Mouse (Mus musculus): ENCODE measurements at regions not wholly inside any gene's neighbourhood (a gene's known extent, or its start where the extent isn't known, plus 50 kb on each side); places are given as distances from the start of the nearest gene placed in this dataset.

- no peak overlapping the region for H3K4me2 ChIP-seq (ENCODE audit: low read depth)
- H3K9ac ChIP-seq (replicated peaks), result no peak overlapping the region
- H3K4me3 ChIP-seq (ENCODE audit: insufficient read depth in 1 of 2, low read depth in 2 of 2, low read length in 2 of 2), result no peak overlapping the region
- H3K27ac ChIP-seq, result no peak overlapping the region
- H3K36me3 ChIP-seq (replicated peaks; ENCODE audit: control insufficient read depth, insufficient read depth, low read depth), result no peaks in the 10 kb centered on the region
- H3K27me3 ChIP-seq (ENCODE audit: control insufficient read depth, insufficient read depth, low read length), result no peaks in the 10 kb centered on the region
- no peak for DNase-seq (ENCODE audit: low read depth in 3 of 3, low spot score in 3 of 3)
- no peaks in the 10 kb centered on the region for H3K4me1 ChIP-seq (replicated peaks; ENCODE audit: control insufficient read depth in 2 of 2, insufficient read depth in 2 of 2, low read length in 1 of 2)
- ATAC-seq (ENCODE audit: insufficient read depth), result no peak
- no peaks in the 10 kb centered on the region for H3K9me3 ChIP-seq (ENCODE audit: control insufficient read depth, low read length)
- TF ChIP-seq CTCF (IDR thresholded peaks at IDR 0.05; ENCODE audit: low read depth) (no peak), EP300 (IDR thresholded peaks at IDR 0.05; ENCODE audit: low read depth) (no peak)
These were observed 415.9 kb upstream of the Rarb start for GRCm38 (mm10) chr14:17234898-17235297.

GRCm38 (mm10) chr14:17211502-17211901 is 392.5 kb upstream of the Rarb start:
- no peak overlapping the region for H3K9ac ChIP-seq (replicated peaks)

GRCm38 (mm10) chr14:17205691-17206090 is 386.7 kb upstream of the Rarb start:
- no peaks in the 10 kb centered on the region for H3K9me3 ChIP-seq (ENCODE audit: control insufficient read depth, low read length)
- no peak overlapping the region for H3K4me3 ChIP-seq (ENCODE audit: insufficient read depth in 1 of 2, low read depth in 2 of 2, low read length in 2 of 2)
- ATAC-seq (ENCODE audit: insufficient read depth), result no peak
- H3K36me3 ChIP-seq (replicated peaks; ENCODE audit: control insufficient read depth, insufficient read depth, low read depth), result no peaks in the 10 kb centered on the region
- 29% methylated on average over 1 of the region's 1 CpGs for WGBS (ENCODE audit: insufficient replicate concordance)
- no peak for DNase-seq (ENCODE audit: low read depth in 3 of 3, low spot score in 3 of 3)
- TF ChIP-seq CTCF (IDR thresholded peaks at IDR 0.05; ENCODE audit: low read depth) (no peak), EP300 (IDR thresholded peaks at IDR 0.05; ENCODE audit: low read depth) (no peak)
- H3K4me1 ChIP-seq (replicated peaks; ENCODE audit: control insufficient read depth in 2 of 2, insufficient read depth in 2 of 2, low read length in 1 of 2), result no peaks in the 10 kb centered on the region
- H3K27me3 ChIP-seq (ENCODE audit: control insufficient read depth, insufficient read depth, low read length), result no peaks in the 10 kb centered on the region
- H3K9ac ChIP-seq (replicated peaks), result no peak overlapping the region
- no peak overlapping the region for H3K4me2 ChIP-seq (ENCODE audit: low read depth)
- no peak overlapping the region for H3K27ac ChIP-seq

More at GRCm38 (mm10) chr14:17211502-17211901, 392.5 kb upstream of the Rarb start:
- Histone ChIP-seq H3K36me3 (replicated peaks; ENCODE audit: control insufficient read depth, insufficient read depth, low read depth) (no peaks in the 10 kb centered on the region), H3K27me3 (ENCODE audit: control insufficient read depth, insufficient read depth, low read length) (no peaks in the 10 kb centered on the region), H3K4me3 (ENCODE audit: insufficient read depth in 1 of 2, low read depth in 2 of 2, low read length in 2 of 2) (no peak overlapping the region), H3K9me3 (ENCODE audit: control insufficient read depth, low read length) (no peaks in the 10 kb centered on the region), H3K4me2 (ENCODE audit: low read depth) (no peak overlapping the region), H3K27ac (no peak overlapping the region), H3K4me1 (replicated peaks; ENCODE audit: control insufficient read depth in 2 of 2, insufficient read depth in 2 of 2, low read length in 1 of 2) (no peaks in the 10 kb centered on the region)
- no peak for TF ChIP-seq EP300 (IDR thresholded peaks at IDR 0.05; ENCODE audit: low read depth)
- no peak for DNase-seq (ENCODE audit: low read depth in 3 of 3, low spot score in 3 of 3)
- ATAC-seq (ENCODE audit: insufficient read depth), result no peak
- 55% methylated on average over 2 of the region's 2 CpGs for WGBS (ENCODE audit: insufficient replicate concordance)

- DNase-seq (ENCODE audit: low read depth in 3 of 3, low spot score in 3 of 3) (no peak), ATAC-seq (ENCODE audit: insufficient read depth) (no peak)
- Histone ChIP-seq H3K27me3 (ENCODE audit: control insufficient read depth, insufficient read depth, low read length) (no peaks in the 10 kb centered on the region), H3K27ac (no peak overlapping the region), H3K4me3 (ENCODE audit: insufficient read depth in 1 of 2, low read depth in 2 of 2, low read length in 2 of 2) (no peak overlapping the region), H3K4me1 (replicated peaks; ENCODE audit: control insufficient read depth in 2 of 2, insufficient read depth in 2 of 2, low read length in 1 of 2) (no peaks in the 10 kb centered on the region), H3K9ac (replicated peaks) (no peak overlapping the region), H3K9me3 (ENCODE audit: control insufficient read depth, low read length) (no peaks in the 10 kb centered on the region), H3K4me2 (ENCODE audit: low read depth) (no peak overlapping the region), H3K36me3 (replicated peaks; ENCODE audit: control insufficient read depth, insufficient read depth, low read depth) (no peaks in the 10 kb centered on the region)
- 25% methylated on average over 1 of the region's 1 CpGs for WGBS (ENCODE audit: insufficient replicate concordance)
- no peak for TF ChIP-seq EP300 (IDR thresholded peaks at IDR 0.05; ENCODE audit: low read depth)
- no peak for TF ChIP-seq CTCF (IDR thresholded peaks at IDR 0.05; ENCODE audit: low read depth)
These were observed 384.5 kb upstream of the Rarb start for GRCm38 (mm10) chr14:17203251-17204015.

- H3K4me3 ChIP-seq (ENCODE audit: insufficient read depth in 1 of 2, low read depth in 2 of 2, low read length in 2 of 2), result no peak overlapping the region
- no peaks in the 10 kb centered on the region for H3K9me3 ChIP-seq (ENCODE audit: control insufficient read depth, low read length)
- no peak overlapping the region for H3K4me2 ChIP-seq (ENCODE audit: low read depth)
- no peak for DNase-seq (ENCODE audit: low read depth in 3 of 3, low spot score in 3 of 3)
- no peaks in the 10 kb centered on the region for H3K4me1 ChIP-seq (replicated peaks; ENCODE audit: control insufficient read depth in 2 of 2, insufficient read depth in 2 of 2, low read length in 1 of 2)
- H3K36me3 ChIP-seq (replicated peaks; ENCODE audit: control insufficient read depth, insufficient read depth, low read depth), result no peaks in the 10 kb centered on the region
- TF ChIP-seq CTCF (IDR thresholded peaks at IDR 0.05; ENCODE audit: low read depth) (no peak), EP300 (IDR thresholded peaks at IDR 0.05; ENCODE audit: low read depth) (no peak)
- no peak for ATAC-seq (ENCODE audit: insufficient read depth)
- WGBS (ENCODE audit: insufficient replicate concordance), result 12% methylated on average over 2 of the region's 2 CpGs
- no peaks in the 10 kb centered on the region for H3K27me3 ChIP-seq (ENCODE audit: control insufficient read depth, insufficient read depth, low read length)
- no peak overlapping the region for H3K27ac ChIP-seq
- H3K9ac ChIP-seq (replicated peaks), result no peak overlapping the region
These were observed 374.0 kb upstream of the Rarb start for GRCm38 (mm10) chr14:17192953-17193352.
